Mouse (Mus musculus) heart, embryonic 13.5 days (tissue): ENCODE results near the gene Tagln3. TPM values are rescaled to one million over a fixed set of nuclear protein-coding genes. Genes with fewer than 3 reads are reported as not detected.

ENCODE experiments used
- ATAC-seq: fragments of 200-750 bp; cut with Nextera tagmentation; 2 replicates; pipeline ENCODE4 v1.8.0; 2017; ENCODE audit warnings: moderate TSS enrichment; ENCODE audit not compliant: insufficient number of reproducible peaks, low FRiP score, low TSS enrichment; ENCODE audit errors: extremely low read depth
- H3K27ac ChIP-seq: fragments of 300-500 bp; sonication (generic); replicated peaks from 2 replicates; pipeline ENCODE4 v1.5.1; 2015; ENCODE audit warnings: moderate library complexity, mild to moderate bottlenecking, inconsistent platforms
- H3K27me3 ChIP-seq: fragments of 300-500 bp; sonication (generic); replicated peaks from 2 replicates; pipeline ENCODE4 v1.6.1; 2015; ENCODE audit warnings: mild to moderate bottlenecking, inconsistent platforms
- H3K36me3 ChIP-seq: fragments of 300-500 bp; sonication (generic); 2 replicates; pipeline ENCODE4 v1.6.1; 2015; ENCODE audit warnings: mild to moderate bottlenecking, inconsistent platforms
- H3K4me1 ChIP-seq: fragments of 300-500 bp; sonication (generic); 2 replicates; pipeline ENCODE4 v1.6.1; 2015; ENCODE audit warnings: inconsistent platforms
- H3K4me2 ChIP-seq: fragments of 300-500 bp; sonication (generic); 2 replicates; pipeline ENCODE4 v1.6.1; 2015; ENCODE audit warnings: inconsistent platforms, mild to moderate bottlenecking, moderate library complexity
- H3K4me3 ChIP-seq: fragments of 300-500 bp; sonication (generic); 2 replicates; pipeline ENCODE4 v1.5.1; 2015; ENCODE audit warnings: moderate library complexity, mild to moderate bottlenecking, inconsistent platforms
- H3K9ac ChIP-seq: fragments of 300-500 bp; sonication (generic); 2 replicates; pipeline ENCODE4 v1.6.1; 2015; ENCODE audit warnings: inconsistent platforms, mild to moderate bottlenecking, moderate library complexity
- H3K9me3 ChIP-seq: fragments of 300-500 bp; sonication (generic); 2 replicates; pipeline ENCODE4 v1.6.1; 2016; ENCODE audit warnings: inconsistent platforms
- WGBS: fragments of 180-500 bp; shearing (Covaris S2); methylation state at CpG from one replicate; pipeline ENCODE4 v1.1.7; 2015; ENCODE audit warnings: mixed read lengths; 5-methylcytosine and 5-hydroxymethylcytosine counted together
- polyA plus RNA-seq: library from polyadenylated mRNA; unstranded; fragments of >200 nt; fragmentation: Nextera tagmentation; extraction: Ambion mirVana; gene quantifications from 2 replicates; pipeline ENCODE4 v1.2.1, GENCODE M21; 2015

Gene Tagln3
- polyA plus RNA-seq, 1 experiment from 2014 or later = 6.6 TPM

GRCm38 (mm10) chr16:45756855-45757254 lies 32.4 kb upstream of the Tagln3 start:
- no peak overlapping the region for H3K9ac ChIP-seq
- 37% methylated on average over 9 of the region's 9 CpGs for WGBS
- no peak for ATAC-seq

DNA sequence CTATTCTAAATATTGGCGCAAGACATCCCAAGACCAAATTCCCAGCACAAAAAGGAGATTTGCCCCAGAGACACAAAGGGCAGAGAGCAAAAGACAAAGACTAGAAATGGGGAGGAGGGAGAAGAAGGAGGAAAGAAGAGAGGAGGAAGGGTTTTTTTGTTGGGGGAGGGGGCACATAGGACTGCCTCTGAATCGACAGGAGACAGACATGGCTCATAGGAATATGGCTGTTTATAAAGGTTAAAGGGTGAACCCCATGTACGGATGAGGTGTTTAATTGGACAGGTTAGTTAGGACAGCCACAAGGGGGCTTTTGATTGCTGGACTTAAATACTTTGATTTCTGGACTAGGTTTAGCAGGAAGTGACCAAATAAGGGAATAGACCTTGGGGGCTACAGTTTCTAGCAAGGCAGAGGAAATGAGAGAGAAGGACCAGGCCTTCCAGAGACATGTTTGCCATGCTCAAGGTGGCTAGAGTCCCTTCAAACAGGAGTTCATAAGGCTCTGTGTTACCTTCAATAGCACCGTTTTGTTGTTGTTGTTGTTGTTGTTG lies 19.3 kb upstream of the Tagln3 start:
- peaks cover 18% of the 10 kb centered on the region for H3K4me1 ChIP-seq
- peak overlapping the region; percentile 96 for H3K27ac ChIP-seq
- ATAC-seq = no peak
- H3K4me2 ChIP-seq = peak overlapping the region; percentile 76
- peak overlapping the region; percentile 95; the same call in 1 of the 2 replicates for H3K9ac ChIP-seq
- peak overlapping the region; percentile 83; the same call in 1 of the 2 replicates for H3K4me3 ChIP-seq
- peaks cover 37% of the 10 kb centered on the region for H3K36me3 ChIP-seq
- H3K9me3 ChIP-seq = no peaks in the 10 kb centered on the region
- WGBS = 68% methylated on average over 4 of the region's 4 CpGs
- H3K27me3 ChIP-seq = no peaks in the 10 kb centered on the region

More at GRCm38 (mm10) chr16:45756855-45757254, 32.4 kb upstream of the Tagln3 start:
- no peaks in the 10 kb centered on the region for H3K9me3 ChIP-seq
- no peak overlapping the region for H3K27ac ChIP-seq
- H3K27me3 ChIP-seq = no peaks in the 10 kb centered on the region
- peaks cover 58% of the 10 kb centered on the region for H3K36me3 ChIP-seq
- no peak overlapping the region for H3K4me3 ChIP-seq
- no peak overlapping the region for H3K4me2 ChIP-seq
- peaks cover 1% of the 10 kb centered on the region; the same call in 1 of the 2 replicates for H3K4me1 ChIP-seq

- Histone ChIP-seq H3K27ac (peak within 1 kb of the TSS; percentile 96), H3K4me1 (peaks cover 18% of the 10 kb centered on the region), H3K4me3 (peak within 1 kb of the TSS; percentile 83), H3K36me3 (peaks cover 29% of the 10 kb centered on the region), H3K9me3 (no peaks in the 10 kb centered on the region), H3K9ac (peak within 1 kb of the TSS; percentile 95), H3K27me3 (no peaks in the 10 kb centered on the region), H3K4me2 (peak within 1 kb of the TSS; percentile 76)
- ATAC-seq = peak; percentile 99
- WGBS = under 1% methylated on average over 51 of the region's 51 CpGs
Measured at GRCm38 (mm10) chr16:45742615-45743476, 18.4 kb upstream of the Tagln3 start, which contains the start of gene Abhd10. TSS of gene Abhd10 (minus strand) at chr16:45742955.

- WGBS = 79% methylated on average over 8 of the region's 8 CpGs
- H3K4me3 ChIP-seq = no peak overlapping the region
- no peaks in the 10 kb centered on the region for H3K27me3 ChIP-seq
- H3K9me3 ChIP-seq = no peaks in the 10 kb centered on the region
- peaks cover 47% of the 10 kb centered on the region for H3K36me3 ChIP-seq
- peaks cover 9% of the 10 kb centered on the region for H3K4me1 ChIP-seq
- no peak overlapping the region for H3K9ac ChIP-seq
- no peak overlapping the region for H3K4me2 ChIP-seq
- H3K27ac ChIP-seq = no peak overlapping the region
- ATAC-seq = no peak
Measured at GRCm38 (mm10) chr16:45737880-45738279, 13.5 kb upstream of the Tagln3 start.

DNA sequence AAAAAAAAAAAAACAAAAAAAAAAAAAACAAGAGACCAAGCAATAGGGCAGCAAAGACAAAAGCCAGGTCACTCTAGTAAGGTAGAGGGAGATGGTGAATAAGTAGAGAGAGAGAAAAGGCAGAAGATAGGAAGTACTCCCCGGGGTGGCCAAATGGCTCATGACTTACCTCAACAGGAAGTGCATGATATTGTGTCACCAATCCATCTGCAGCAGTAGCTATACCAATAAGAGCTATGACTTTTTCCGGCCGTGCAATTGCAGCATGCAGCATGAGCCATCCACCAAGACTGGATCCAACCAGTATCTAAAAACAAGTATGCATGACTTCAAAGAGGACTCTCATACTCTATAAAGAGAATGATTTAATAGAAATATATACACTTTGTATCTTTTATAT lies 12.3 kb upstream of the Tagln3 start:
- no peaks in the 10 kb centered on the region for H3K9me3 ChIP-seq
- WGBS = 85% methylated on average over 3 of the region's 3 CpGs
- H3K27ac ChIP-seq = no peak overlapping the region
- peaks cover 9% of the 10 kb centered on the region for H3K4me1 ChIP-seq
- no peak overlapping the region for H3K4me2 ChIP-seq
- H3K9ac ChIP-seq = no peak overlapping the region
- no peaks in the 10 kb centered on the region for H3K27me3 ChIP-seq
- no peak overlapping the region for H3K4me3 ChIP-seq
- no peak for ATAC-seq
- H3K36me3 ChIP-seq = peaks cover 59% of the 10 kb centered on the region

DNA sequence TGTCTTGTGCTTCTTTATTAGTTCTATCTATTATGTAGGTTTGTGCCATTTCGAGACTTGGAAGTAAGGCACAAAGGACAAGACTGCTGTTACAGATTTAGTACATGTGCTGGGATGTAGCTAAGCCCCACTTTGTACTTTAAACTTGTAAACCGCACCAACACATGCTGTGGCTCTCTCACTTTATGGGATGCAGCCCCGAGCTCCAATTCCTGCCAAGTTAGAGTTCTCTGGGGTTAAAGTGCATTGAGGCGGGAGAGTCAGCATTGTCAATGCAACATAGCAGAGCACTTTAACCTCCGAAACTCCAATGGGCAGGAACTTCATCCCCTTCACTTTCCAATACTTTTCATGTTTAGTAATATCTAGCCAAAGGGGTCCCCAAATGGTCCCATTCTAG lies 4.8 kb upstream of the Tagln3 start:
- 86% methylated on average over 5 of the region's 5 CpGs for WGBS
- peaks cover 7% of the 10 kb centered on the region for H3K4me1 ChIP-seq
- no peak overlapping the region for H3K9ac ChIP-seq
- no peak overlapping the region for H3K4me3 ChIP-seq
- H3K27me3 ChIP-seq = no peaks in the 10 kb centered on the region
- H3K4me2 ChIP-seq = no peak overlapping the region
- no peak overlapping the region for H3K27ac ChIP-seq
- H3K36me3 ChIP-seq = peaks cover 56% of the 10 kb centered on the region
- H3K9me3 ChIP-seq = no peaks in the 10 kb centered on the region
- ATAC-seq = no peak

- no peak for ATAC-seq
- H3K9me3 ChIP-seq = no peaks in the 10 kb centered on the region
Measured at GRCm38 (mm10) chr16:45724742-45725102, 314 bp upstream of the Tagln3 start.

GRCm38 (mm10) chr16:45723172-45723901 lies 1.1 kb downstream of the Tagln3 start:
- H3K27ac ChIP-seq = no peak overlapping the region

More at GRCm38 (mm10) chr16:45724742-45725102, 314 bp upstream of the Tagln3 start:
- H3K9ac ChIP-seq = peak overlapping the region; percentile 76
- H3K27ac ChIP-seq = no peak overlapping the region
- H3K27me3 ChIP-seq = no peaks in the 10 kb centered on the region
- H3K4me1 ChIP-seq = peaks cover 14% of the 10 kb centered on the region
- H3K4me3 ChIP-seq = peak overlapping the region; percentile 60
- peak overlapping the region; percentile 91 for H3K4me2 ChIP-seq
- WGBS = 1% methylated on average over 10 of the region's 10 CpGs
- H3K36me3 ChIP-seq = peaks cover 18% of the 10 kb centered on the region

DNA sequence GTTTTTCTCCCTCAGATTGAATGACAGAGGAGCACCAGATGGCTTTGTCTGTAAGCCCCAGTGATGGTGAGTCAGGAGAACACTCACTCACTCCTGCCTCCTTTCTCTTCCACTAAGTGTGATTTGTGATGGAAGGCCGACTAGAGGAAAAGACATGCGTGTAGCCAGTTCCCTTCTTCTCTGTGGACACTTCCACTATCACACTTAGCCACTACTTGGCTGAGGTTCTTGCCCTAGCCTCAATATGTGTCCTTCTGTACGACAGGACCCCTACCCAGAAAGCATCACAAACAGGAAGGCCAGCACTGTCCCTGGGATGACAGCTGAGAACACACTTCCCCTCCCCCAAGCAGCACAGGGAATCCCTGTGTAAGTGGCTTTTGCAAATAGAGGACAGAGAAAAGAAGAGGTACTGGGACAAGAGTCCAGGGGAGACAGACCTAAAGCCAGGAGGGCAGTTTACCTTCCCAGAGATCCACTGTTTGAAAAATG lies 1.9 kb downstream of the Tagln3 start:
- 0 out of 2 replicates have a peak, but pooled peaks cover 4% of the 10 kb centered on the region for H3K36me3 ChIP-seq
- 73% methylated on average over 3 of the region's 3 CpGs for WGBS
- no peaks in the 10 kb centered on the region for H3K27me3 ChIP-seq
- no peak for ATAC-seq
- H3K9ac ChIP-seq = no peak overlapping the region
- no peak overlapping the region for H3K27ac ChIP-seq
- H3K4me2 ChIP-seq = no peak overlapping the region
- H3K9me3 ChIP-seq = no peaks in the 10 kb centered on the region
- peaks cover 14% of the 10 kb centered on the region for H3K4me1 ChIP-seq
- H3K4me3 ChIP-seq = no peak overlapping the region

More at GRCm38 (mm10) chr16:45723172-45723901, 1.1 kb downstream of the Tagln3 start:
- 58% methylated on average over 6 of the region's 6 CpGs for WGBS
- ATAC-seq = no peak
- peak overlapping the region; percentile 91 for H3K4me2 ChIP-seq
- H3K9me3 ChIP-seq = no peaks in the 10 kb centered on the region
- H3K4me3 ChIP-seq = peak overlapping the region; percentile 60
- no peaks in the 10 kb centered on the region for H3K27me3 ChIP-seq
- peaks cover 7% of the 10 kb centered on the region for H3K36me3 ChIP-seq
- H3K4me1 ChIP-seq = peaks cover 14% of the 10 kb centered on the region
- H3K9ac ChIP-seq = peak overlapping the region; percentile 76; the same call in 1 of the 2 replicates

DNA sequence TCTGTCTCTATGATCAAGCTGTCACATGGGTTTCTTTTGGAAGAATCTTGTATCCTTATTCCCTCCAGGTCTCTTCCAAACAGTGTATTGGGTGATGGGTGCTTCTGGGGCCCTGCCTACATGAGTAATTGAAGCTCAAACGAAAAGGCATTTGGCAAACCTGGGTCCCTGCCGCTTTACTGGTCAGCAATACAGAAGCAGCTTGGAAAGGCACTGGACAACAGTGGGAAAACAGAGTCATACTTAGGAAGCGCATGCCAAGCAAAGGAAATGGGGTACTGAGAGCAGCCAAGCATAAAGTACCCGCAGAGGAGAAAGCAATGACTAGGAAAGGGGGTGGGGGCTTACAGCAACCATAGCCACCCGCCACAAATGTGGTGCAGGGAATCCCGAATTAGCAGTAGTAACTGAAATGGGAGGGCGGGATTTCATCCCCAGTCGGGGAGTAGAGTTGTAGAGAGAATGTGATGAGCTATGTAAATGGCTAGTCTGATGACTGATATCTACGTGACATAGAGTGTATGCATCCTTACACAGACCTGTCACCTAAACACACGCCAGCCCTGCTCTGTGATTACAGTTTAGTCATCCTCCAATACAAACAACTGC lies 4.3 kb downstream of the Tagln3 start:
- Histone ChIP-seq H3K36me3 (peaks cover 7% of the 10 kb centered on the region; the same call in 1 of the 2 replicates), H3K4me3 (no peak overlapping the region), H3K9me3 (peaks cover 4% of the 10 kb centered on the region; the same call in 1 of the 2 replicates), H3K27ac (no peak overlapping the region), H3K4me2 (no peak overlapping the region), H3K4me1 (peaks cover 14% of the 10 kb centered on the region), H3K9ac (no peak overlapping the region), H3K27me3 (no peaks in the 10 kb centered on the region)
- WGBS = 76% methylated on average over 10 of the region's 10 CpGs
- ATAC-seq = no peak
